Mouse (Mus musculus) T-helper 1 cell (primary cell): Measurements from ENCODE around the gene Dhx9.
"Not testable (repeated sequence)": the region's sequence is repeated elsewhere in the genome, so short reads cannot be mapped to it uniquely, and the experiment has no call there.

ENCODE experiments used
- in situ Hi-C: fragments of 300-600 bp; cut with MboI, MseI; formaldehyde crosslinking; loops from one replicate; pipeline ENCODE4 v1.15.1; 2025; ENCODE audit warnings: high pct_unique_total_duplicates

Dhx9 gene

DNA sequence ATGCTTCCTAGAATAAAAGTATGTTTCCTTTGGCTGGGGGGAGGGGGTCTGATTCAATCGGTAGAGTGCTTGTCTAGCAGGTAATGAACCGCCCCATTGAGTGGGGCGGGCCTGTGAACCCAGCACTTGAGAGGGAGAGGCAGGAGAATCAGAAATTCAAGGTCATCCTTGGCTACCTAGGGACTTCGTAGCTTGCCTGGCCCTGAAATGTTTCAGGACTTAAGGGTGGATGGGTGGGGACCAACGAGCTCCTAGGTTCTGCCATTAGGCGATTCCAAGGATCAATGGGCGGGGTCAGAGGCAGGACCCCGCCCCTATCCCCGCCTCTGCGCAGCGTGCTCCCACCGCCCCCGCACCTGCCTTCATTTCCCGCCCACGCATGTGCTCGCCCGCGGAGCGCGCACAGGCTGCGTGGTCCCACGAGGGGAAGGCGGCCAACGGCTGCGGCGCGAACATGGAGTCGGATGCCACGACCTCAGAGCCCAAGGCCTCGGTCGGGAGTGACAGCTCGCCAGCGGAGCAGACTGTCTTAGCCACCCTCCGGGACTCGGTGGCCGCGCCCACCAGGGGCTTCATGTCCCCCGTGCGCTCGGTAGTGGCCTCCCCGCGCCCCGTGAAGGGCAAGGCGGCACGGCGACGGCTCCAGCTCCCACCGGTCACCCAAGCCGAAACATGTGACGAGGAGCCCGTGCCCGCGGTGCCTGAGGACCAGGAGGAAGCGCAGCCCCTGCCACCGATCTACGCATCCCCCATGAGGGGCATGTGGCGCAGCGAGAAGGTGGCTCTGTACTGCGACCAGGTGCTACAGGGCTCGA lies 62.5 kb downstream of the Dhx9 start, which contains the start of gene Shcbp1l:
TSS of gene Shcbp1l (plus strand) at position 393 of the 815 bp plus-strand sequence.
- in situ Hi-C loops: loop anchor here (5.0 kb wide), 1 partner anchor 322 kb away; the partner anchor contains the start of gene Rnasel

DNA sequence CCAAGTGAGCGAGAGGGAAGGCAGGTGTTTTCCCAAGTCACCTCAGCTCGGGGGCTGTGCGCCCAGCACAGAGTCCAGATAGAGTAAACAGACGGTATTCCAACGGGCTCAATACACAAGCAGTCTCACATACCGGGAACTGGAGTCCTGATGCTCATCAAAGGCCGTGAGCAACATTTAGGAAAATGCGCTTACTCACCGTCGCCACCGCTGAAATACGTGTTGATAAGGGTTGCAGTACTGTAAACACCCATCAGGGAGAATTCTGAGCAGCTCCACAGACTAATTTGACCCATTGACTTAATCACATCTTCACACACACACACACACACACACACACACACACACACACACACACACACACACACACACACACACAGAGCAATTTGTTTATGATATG lies 63.2 kb downstream of the Dhx9 start:
- in situ Hi-C loops: no loop called here

DNA sequence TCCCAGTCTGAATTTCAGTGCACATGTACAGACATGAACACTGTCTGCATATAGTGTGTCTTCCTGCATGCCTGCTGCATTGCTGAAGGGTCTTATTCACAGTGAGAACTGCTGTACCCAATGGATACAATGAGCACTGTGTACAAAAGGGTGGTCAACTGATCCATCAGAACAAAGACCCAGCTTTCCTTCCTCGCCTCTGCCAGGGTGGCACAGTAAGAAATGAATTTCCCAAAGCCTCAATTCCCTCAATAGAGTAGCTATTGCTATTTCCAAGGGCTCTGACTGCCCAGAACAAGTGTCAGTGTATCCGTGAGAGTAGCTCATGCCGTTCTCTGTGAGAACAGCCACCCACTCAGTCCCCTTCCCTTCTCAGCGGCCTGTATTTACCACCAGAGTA lies 69.7 kb downstream of the Dhx9 start:
- in situ Hi-C loops: not testable (repeated sequence)

DNA sequence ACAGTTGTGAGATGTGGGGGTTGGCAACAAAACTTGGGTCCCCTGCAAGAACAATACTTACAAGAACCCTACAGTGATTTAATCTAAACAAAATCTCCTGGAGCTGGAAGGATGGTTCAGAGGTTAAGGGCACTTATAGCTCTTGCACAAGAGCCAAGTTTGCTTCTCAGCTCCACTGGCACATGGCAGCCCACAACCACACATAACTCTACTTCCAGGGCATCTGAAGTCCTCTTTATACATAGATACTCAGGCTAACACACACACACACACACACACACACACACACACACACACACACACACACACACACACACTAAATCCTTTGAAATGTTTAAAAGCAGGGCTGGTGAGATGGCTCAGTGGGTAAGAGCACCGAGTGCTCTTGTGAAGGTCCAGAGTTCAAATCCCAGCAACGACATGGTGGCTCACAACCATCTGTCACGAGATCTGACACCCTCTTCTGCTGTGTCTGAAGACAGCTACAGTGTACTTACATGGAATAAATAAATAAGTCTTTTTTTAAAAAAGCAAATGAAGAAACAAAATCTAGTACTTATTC lies 71.1 kb downstream of the Dhx9 start:
- in situ Hi-C loops: not testable (repeated sequence)

DNA sequence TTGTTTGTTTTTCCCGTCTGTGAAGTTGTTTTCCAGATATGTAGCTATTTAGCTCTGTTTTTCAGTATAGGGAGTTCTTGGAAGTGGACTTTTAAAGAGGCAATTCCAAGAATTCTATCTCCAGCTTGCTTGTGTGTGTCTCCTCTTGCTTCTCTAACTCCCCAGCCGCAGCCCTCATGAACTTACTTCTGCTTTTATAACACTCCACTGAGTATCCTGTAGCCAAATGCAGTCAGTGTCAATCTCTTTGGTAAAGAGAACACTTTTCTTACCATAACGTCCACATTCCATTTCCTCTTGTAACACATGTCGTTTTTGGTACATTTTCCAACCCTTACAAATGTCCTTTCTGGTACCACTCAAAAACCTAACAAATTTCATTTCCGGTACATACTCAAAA lies 71.7 kb downstream of the Dhx9 start:
- in situ Hi-C loops: not testable (repeated sequence)

DNA sequence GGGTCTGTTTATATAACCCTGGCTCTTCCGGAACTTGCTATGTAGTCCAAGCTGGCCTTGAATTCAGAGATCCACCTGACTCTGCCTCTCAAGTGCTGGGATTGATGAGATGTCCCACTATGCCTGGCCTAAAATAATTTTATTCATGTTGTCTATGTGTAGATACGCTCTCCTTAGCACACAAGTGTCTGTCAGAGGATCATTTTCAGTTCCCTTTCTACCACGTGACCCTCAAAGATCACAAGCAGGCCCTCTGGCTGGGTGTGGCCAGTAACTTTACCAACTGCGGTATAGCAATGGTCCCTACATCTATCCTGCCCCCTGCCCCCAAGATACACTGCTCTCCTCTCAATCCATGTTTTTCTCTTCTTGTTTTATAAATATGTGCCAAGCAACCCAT lies 72.5 kb downstream of the Dhx9 start:
- in situ Hi-C loops: loop anchor here (5.0 kb wide), 1 partner anchor 118 kb away; no protein-coding TSS in a partner anchor

DNA sequence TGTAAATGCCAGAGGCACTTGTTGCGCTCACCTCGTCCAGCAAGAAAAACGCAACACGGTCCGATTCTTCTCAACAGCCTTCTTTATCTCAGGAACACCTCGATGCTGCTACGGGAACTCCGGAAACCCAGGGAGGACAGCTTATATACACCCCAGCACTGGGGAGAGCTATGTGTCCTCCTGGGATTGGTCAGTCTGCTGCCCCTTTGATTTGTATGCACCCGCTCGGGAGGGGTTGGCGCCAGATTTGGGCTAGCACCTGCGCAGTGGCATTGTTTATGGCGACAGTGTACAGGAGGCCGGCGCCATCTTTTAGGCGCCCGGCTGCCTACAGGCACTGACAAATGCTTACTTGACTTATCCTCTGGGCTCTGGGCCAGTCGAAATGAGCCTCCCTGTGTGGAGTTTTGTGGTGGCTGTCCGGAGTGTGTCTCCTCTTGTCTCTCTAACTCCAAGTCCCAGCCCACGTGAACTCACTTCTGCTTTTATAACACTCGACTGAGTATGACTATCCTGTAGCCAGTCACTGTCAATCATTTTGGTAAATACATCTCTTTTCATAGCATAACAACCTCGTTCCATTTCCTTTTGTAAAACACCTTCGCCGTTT lies 73.2 kb downstream of the Dhx9 start:
- in situ Hi-C loops: loop anchor here (5.0 kb wide), 1 partner anchor 117 kb away; no protein-coding TSS in a partner anchor

DNA sequence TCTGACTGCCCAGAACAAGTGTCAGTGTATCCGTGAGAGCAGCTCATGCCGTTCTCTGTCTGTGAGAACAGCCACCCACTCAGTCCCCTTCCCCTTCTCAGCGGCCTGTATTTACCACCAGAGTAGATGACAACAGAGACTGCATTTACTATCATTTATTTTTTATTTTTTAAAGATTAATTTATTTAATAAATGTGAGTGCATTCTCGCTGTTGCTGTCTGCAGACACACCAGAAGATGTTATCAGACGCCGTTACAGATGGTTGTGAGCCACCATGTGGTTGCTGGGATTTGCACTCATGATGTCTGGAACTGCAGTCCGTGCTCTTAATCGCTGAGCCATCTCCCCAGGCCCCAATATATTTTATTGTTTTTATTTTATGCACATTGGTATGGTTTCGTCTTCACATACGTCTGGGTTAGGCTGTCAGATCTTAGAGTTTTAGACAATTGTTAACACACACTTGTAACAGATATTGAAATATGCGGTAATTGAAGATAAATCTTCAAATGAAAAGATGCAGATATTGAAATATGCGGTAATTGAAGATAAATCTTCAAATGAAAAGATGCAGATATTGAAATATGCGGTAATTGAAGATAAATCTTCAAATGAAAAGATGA lies 74.0 kb downstream of the Dhx9 start:
- in situ Hi-C loops: loop anchor here (5.0 kb wide), 1 partner anchor 116 kb away; no protein-coding TSS in a partner anchor

DNA sequence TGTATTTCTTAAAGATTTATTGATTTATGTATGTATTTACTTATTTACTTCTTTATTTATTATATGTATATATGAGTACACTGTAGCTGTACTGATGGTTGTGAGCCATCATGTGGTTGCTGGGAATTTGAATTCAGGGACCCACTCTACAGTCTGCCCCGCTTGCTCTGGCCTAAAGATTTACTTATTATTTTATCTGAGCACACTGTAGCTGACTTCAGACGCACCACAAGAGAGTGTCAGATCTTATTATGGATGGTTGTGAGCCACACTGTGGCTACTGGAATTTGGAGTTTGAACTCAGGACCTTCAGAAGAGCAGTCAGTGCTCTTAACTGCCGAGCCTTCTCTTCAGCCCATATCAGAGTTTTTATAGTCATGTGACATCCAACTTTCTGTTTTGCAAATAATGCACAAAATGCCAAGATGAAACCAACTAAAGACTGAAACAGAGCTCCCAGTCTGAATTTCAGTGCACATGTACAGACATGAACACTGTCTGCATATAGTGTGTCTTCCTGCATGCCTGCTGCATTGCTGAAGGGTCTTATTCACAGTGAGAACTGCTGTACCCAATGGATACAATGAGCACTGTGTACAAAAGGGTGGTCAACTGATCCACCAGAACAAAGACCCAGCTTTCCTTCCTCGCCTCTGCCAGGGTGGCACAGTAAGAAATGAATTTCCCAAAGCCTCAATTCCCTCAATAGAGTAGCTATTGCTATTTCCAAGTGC lies 74.6 kb downstream of the Dhx9 start:
- in situ Hi-C loops: loop anchor here (5.0 kb wide), 1 partner anchor 116 kb away; no protein-coding TSS in a partner anchor

DNA sequence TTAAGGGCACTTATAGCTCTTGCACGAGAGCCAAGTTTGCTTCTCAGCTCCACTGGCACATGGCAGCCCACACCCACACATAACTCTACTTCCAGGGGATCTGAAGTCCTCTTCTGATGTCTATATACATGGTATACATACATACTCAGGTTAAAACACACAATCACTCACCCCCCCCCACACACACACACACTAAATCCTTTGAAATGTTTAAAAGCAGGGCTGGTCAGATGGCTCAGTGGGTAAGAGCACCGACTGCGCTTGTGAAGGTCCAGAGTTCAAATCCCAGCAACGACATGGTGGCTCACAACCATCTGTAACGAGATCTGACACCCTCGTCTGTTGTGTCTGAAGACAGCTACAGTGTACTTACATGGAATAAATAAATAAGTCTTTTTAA lies 75.7 kb downstream of the Dhx9 start:
- in situ Hi-C loops: loop anchor here (5.0 kb wide), 1 partner anchor 114 kb away; no protein-coding TSS in a partner anchor

DNA sequence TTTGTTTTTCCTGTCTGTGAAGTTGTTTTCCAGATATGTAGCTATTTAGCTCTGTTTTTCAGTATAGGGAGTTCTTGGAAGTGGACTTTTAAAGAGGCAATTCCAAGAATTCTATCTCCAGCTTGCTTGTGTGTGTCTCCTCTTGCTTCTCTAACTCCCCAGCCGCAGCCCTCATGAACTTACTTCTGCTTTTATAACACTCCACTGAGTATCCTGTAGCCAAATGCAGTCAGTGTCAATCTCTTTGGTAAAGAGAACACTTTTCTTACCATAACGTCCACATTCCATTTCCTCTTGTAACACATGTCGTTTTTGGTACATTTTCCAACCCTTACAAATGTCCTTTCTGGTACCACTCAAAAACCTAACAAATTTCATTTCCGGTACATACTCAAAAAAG lies 76.5 kb downstream of the Dhx9 start:
- in situ Hi-C loops: loop anchor here (5.0 kb wide), 1 partner anchor 114 kb away; no protein-coding TSS in a partner anchor

DNA sequence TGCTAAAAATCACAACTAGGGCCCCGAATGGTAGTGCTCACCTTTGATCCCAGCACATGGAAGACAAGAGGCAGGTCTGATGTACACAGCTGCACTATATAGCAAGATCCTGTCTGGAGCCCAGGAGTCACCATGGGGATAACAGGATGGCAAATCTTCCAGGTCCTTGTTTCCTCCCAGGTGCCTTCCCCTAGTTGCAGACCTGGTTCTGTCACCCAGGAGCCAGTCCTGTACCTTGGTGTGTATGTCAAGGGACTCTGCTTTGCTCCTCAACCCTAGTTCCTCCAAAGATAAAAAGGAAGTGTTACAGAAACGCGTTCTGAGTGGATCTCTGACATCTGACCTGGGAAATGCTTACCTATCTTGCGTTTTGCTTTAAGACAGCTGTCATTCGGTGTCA lies 79.2 kb downstream of the Dhx9 start:
- in situ Hi-C loops: not testable (repeated sequence)

DNA sequence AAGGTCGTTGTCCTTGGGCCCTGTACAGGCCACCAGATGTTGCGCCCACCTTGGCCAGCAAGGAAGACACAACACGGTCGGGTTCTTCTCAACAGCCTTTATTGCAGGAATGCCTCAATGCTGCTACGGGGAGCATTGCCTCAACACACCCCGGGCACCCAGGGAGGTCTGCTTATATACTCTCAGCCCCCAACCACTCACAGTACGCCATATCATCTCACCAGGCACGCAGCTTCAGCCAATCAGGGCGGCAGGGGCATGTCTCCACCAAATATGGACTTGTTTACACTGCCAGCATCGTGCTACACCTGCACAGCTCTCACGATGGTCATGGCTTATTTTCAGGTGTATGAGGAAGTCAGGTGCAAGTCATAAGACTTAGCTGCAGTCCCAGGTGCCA lies 79.8 kb downstream of the Dhx9 start:
- in situ Hi-C loops: not testable (repeated sequence)
